Mouse (Mus musculus): ENCODE measurements around the gene Cib2. TPM values are rescaled to one million over a fixed set of nuclear protein-coding genes. Genes with fewer than 3 reads are reported as not detected.
A peak's percentile ranks its signal among the peaks of the same experiment; 100 is the strongest.

Gene Cib2
- total and polyA plus RNA-seq, 3 experiments = 7.3 to 9.0 TPM; not detected in 1

DNA sequence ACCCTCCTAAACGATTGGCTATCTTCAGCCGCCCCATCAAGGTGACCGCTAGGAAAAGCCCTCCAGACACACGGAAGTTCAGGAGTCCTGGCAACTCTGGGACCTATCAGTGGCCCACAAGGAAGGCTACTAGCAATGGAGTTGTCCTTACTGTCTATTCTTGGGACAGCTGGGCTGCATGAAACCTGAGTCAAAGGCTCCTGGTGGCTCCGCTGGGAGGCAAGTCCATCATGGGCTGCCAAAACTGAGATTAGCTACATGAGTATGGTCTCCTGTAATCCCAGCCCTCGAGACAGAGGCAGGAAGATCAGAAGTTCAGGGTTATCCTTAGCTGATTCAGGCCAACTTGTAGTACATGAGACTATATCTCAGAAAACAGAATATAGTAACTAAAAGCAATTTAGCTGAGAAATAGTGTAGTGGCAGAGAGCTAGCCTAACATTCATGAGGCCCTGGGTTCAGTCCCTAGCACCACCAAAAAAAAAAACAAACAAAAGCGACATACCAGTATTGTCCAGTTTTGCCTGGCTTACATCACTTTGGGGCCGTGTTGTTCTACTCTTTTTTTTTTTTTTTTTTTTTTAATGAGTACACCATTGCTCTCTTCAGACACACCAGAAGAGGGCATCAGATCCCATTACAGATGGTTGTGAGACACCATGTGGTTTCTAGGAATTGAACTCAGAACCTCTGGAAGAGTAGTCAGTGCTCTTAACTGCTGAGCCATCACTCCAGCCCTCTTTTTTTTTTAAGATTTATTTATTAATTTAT is 998 bp upstream of the Cib2 start:
- peaks cover 10 to 11% of the 10 kb centered on the region in 2 experiments for H3K4me1 ChIP-seq (ENCODE audit: control insufficient read depth in 1 of 2, insufficient read depth in 2 of 2, low read length in 2 of 2)

DNA sequence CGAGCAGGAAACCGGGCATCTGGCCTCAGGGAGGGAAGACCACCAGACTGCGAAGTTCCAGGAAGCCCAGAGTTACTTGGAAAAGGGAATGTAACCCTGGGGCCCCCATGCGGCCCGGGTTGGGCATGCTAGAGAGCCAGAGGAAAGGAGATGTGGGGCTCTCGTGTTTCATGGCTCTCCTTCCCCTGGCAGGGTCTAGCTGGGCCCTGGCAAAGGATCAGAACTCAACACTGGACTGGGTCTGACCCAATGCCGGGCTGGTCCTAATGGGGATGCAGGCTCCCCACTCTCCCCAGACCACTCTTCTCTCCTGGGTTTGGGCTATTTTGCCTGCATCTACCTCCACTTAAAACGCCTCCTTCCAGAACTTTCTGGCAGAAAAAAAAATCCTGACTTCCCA is 1.3 kb downstream of the Cib2 start:
- Histone ChIP-seq H3K79me2 (ENCODE audit: control insufficient read depth, insufficient read depth, low read length, poor library complexity) (no peaks in the 10 kb centered on the region), H3K9me3 (replicated peaks; ENCODE audit: insufficient read depth, low read length) (no peaks in the 10 kb centered on the region), H3K27me3 (ENCODE audit: control insufficient read depth in 1 of 2, insufficient read depth in 2 of 2, low read length in 2 of 2) (no peaks in the 10 kb centered on the region), H3K27ac (ENCODE audit: control insufficient read depth, low read depth, low read length) (no peak overlapping the region), H3K36me3 (ENCODE audit: control insufficient read depth in 1 of 2, insufficient read depth in 2 of 2, low read length in 2 of 2) (peaks cover 0 to 4% of the 10 kb centered on the region in 2 experiments; a peak in 2 of 4 replicates), H3K4me1 (ENCODE audit: control insufficient read depth in 1 of 2, insufficient read depth in 2 of 2, low read length in 2 of 2) (peaks cover 8% of the 10 kb centered on the region in 2 experiments), H3K9ac (ENCODE audit: control insufficient read depth, low read depth, low read length, poor library complexity, severe bottlenecking) (no peak overlapping the region), H3K4me3 (ENCODE audit: control insufficient read depth in 1 of 2, insufficient read depth in 1 of 2, low read depth in 2 of 2, low read length in 2 of 2) (no peak overlapping the region)
- no peak for DNase-seq (ENCODE audit: low read depth, low spot score)
- no peak for TF ChIP-seq GABPA (IDR thresholded peaks at IDR 0.05; ENCODE audit: low read depth, low read length)
- no peak for TF ChIP-seq TAL1 (IDR thresholded peaks at IDR 0.05; ENCODE audit: low read length)
- TF ChIP-seq SIN3A (IDR thresholded peaks at IDR 0.05; ENCODE audit: low read length) = no peak
- TF ChIP-seq MYB (IDR thresholded peaks at IDR 0.05; ENCODE audit: low read depth, low read length) = no peak
- no peak for TF ChIP-seq POLR2AphosphoS5 (IDR thresholded peaks at IDR 0.05; ENCODE audit: borderline replicate concordance, low read depth, low read length)
- TF ChIP-seq ZKSCAN1 (IDR thresholded peaks at IDR 0.05; ENCODE audit: low read depth, low read length) = no peak
- no peak for TF ChIP-seq ZNF384 (IDR thresholded peaks at IDR 0.05; ENCODE audit: low read depth, low read length)
- no peak for TF ChIP-seq MYC (IDR thresholded peaks at IDR 0.05; ENCODE audit: low read depth, low read length)
- TF ChIP-seq MAFK (IDR thresholded peaks at IDR 0.05; ENCODE audit: borderline replicate concordance, low read depth, low read length) = no peak
- TF ChIP-seq RCOR1 (IDR thresholded peaks at IDR 0.05; ENCODE audit: low read depth, low read length) = no peak

More for the DNA sequence above, 998 bp upstream of the Cib2 start:
- DNase-seq (ENCODE audit: low read depth, low spot score) = no peak
- H3K36me3 ChIP-seq (ENCODE audit: control insufficient read depth in 1 of 2, insufficient read depth in 2 of 2, low read length in 2 of 2) = peaks cover 0 to 4% of the 10 kb centered on the region in 2 experiments; a peak in 2 of 4 replicates
- no peaks in the 10 kb centered on the region for H3K9me3 ChIP-seq (replicated peaks; ENCODE audit: insufficient read depth, low read length)
- H3K9ac ChIP-seq (ENCODE audit: control insufficient read depth, low read depth, low read length, poor library complexity, severe bottlenecking) = no peak overlapping the region
- TF ChIP-seq ZNF384 (IDR thresholded peaks at IDR 0.05; ENCODE audit: low read depth, low read length) (peak; percentile 85), GATA1 (IDR thresholded peaks at IDR 0.05; ENCODE audit: low read depth, low read length) (no peak), BHLHE40 (IDR thresholded peaks at IDR 0.05; ENCODE audit: borderline replicate concordance, low read depth, low read length) (no peak), CTCF (IDR thresholded peaks at IDR 0.05 in 2 of 3, conservative IDR thresholded peaks at IDR 0.05 in 1 of 3; ENCODE audit: control insufficient read depth in 1 of 3, insufficient read depth in 1 of 3, low read depth in 2 of 3, low read length in 3 of 3, poor library complexity in 1 of 3, severe bottlenecking in 1 of 3) (no peak), MAZ (IDR thresholded peaks at IDR 0.05; ENCODE audit: low read depth, low read length) (no peak), RCOR1 (IDR thresholded peaks at IDR 0.05; ENCODE audit: low read depth, low read length) (no peak)
- no peak overlapping the region for H3K4me3 ChIP-seq (ENCODE audit: control insufficient read depth in 1 of 2, insufficient read depth in 1 of 2, low read depth in 2 of 2, low read length in 2 of 2)
- H3K27me3 ChIP-seq (ENCODE audit: control insufficient read depth in 1 of 2, insufficient read depth in 2 of 2, low read length in 2 of 2) = no peaks in the 10 kb centered on the region
- no peaks in the 10 kb centered on the region for H3K79me2 ChIP-seq (ENCODE audit: control insufficient read depth, insufficient read depth, low read length, poor library complexity)
- no peak overlapping the region for H3K27ac ChIP-seq (ENCODE audit: control insufficient read depth, low read depth, low read length)

Data from MEL (cell line).